Mouse (Mus musculus) CH12.LX (cell line): ENCODE measurements around the gene Lrrfip1.

Experiments used
- CTCF ChIP-seq, 2 experiments: IDR thresholded peaks in 1 of 2; conservative IDR thresholded peaks in 1 of 2; 2 replicates each; pipeline ENCODE4 v1.5.1; 2011 to 2012; ENCODE audit warnings: low read depth in 2 of 2, low read length in 2 of 2, improper control_type of control experiment in 1 of 2, inconsistent platforms in 1 of 2, mild to moderate bottlenecking in 1 of 2, moderate library complexity in 1 of 2
- JUN ChIP-seq: IDR thresholded peaks from 2 replicates; pipeline ENCODE4 v1.6.1; 2011; ENCODE audit warnings: low read depth, mild to moderate bottlenecking, low read length, improper control_type of control experiment, moderate library complexity; ENCODE audit not compliant: insufficient read depth
- PAX5 ChIP-seq: IDR thresholded peaks from 2 replicates; pipeline ENCODE4 v1.6.1; 2012; ENCODE audit warnings: low read length, inconsistent platforms, mixed read lengths

DNA sequence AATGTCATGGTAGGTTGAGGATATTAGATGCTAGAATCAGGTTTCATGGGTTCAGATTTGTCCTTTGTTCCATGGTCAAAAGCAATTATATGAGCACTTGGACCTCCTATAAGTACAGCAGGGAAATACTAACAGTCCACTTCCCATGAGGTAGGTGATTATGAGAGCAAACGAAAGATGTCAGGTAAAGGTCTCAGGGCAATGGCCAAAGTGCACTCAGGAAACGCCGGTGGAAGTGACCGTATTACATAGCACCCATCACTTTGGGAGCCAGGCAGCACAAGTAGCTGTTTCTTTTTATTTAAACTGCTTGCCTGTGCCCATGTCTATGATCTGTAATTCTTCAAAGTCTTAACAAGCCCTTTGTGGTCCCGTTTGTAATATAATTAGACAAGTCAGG lies 7.5 kb downstream of the Lrrfip1 start:
- no peak for TF ChIP-seq PAX5
- no peak for TF ChIP-seq JUN
- no peak for TF ChIP-seq CTCF (conservative IDR thresholded peaks at IDR 0.05 in 1 of 2, IDR thresholded peaks at IDR 0.05 in 1 of 2; ENCODE audit: low read depth in 2 of 2, low read length in 2 of 2)
